Mouse (Mus musculus) hindbrain, embryonic 14.5 days (tissue): ENCODE measurements at regions not wholly inside any gene's neighbourhood (a gene's known extent, or its start where the extent isn't known, plus 50 kb on each side); places are given as distances from the start of the nearest gene placed in this dataset.
A peak's percentile ranks its signal among the peaks of the same experiment; 100 is the strongest.

ENCODE experiments used
- ATAC-seq: fragments of 200-750 bp; cut with Nextera tagmentation; 2 replicates; pipeline ENCODE4 v1.8.0; 2017; ENCODE audit warnings: moderate number of reproducible peaks, mild to moderate bottlenecking, moderate TSS enrichment, moderate library complexity; ENCODE audit not compliant: low FRiP score
- DNase-seq: peaks from one replicate; pipeline ENCODE4 v3.0.0-alpha.2; 2015; ENCODE audit warnings: low spot score
- H3K27ac ChIP-seq: fragments of 300-500 bp; sonication (generic); 2 replicates; pipeline ENCODE4 v1.5.1; 2014; ENCODE audit warnings: mild to moderate bottlenecking, moderate library complexity
- H3K27me3 ChIP-seq: fragments of 300-500 bp; sonication (generic); 2 replicates; pipeline ENCODE4 v1.6.1; 2014; ENCODE audit warnings: mild to moderate bottlenecking, low read length, mixed read lengths; ENCODE audit not compliant: control insufficient read depth, insufficient read depth
- H3K36me3 ChIP-seq: fragments of 300-500 bp; sonication (generic); replicated peaks from 2 replicates; pipeline ENCODE4 v1.6.1; 2014; ENCODE audit not compliant: control insufficient read depth, insufficient read depth
- H3K4me1 ChIP-seq: fragments of 300-500 bp; sonication (generic); replicated peaks from 2 replicates; pipeline ENCODE4 v1.6.1; 2014; ENCODE audit warnings: antibody characterized with exemption, low read length, mixed read lengths; ENCODE audit not compliant: control insufficient read depth, insufficient read depth
- H3K4me2 ChIP-seq: fragments of 300-500 bp; sonication (generic); replicated peaks from 2 replicates; pipeline ENCODE4 v1.6.1; 2014; ENCODE audit warnings: mild to moderate bottlenecking, moderate library complexity
- H3K4me3 ChIP-seq: fragments of 300-500 bp; sonication (generic); replicated peaks from 2 replicates; pipeline ENCODE4 v1.5.1; 2014; ENCODE audit warnings: mild to moderate bottlenecking, low read length
- H3K9ac ChIP-seq: fragments of 300-500 bp; sonication (generic); 2 replicates; pipeline ENCODE4 v1.6.1; 2014
- H3K9me3 ChIP-seq: fragments of 300-500 bp; sonication (generic); 2 replicates; pipeline ENCODE4 v1.6.1; 2016; ENCODE audit warnings: low read length; ENCODE audit not compliant: control insufficient read depth
- WGBS: fragments of 180-500 bp; shearing (Covaris S2); extraction: QIAGEN DNeasy Blood & Tissue Kit; methylation state at CpG from one replicate; pipeline ENCODE4 v1.1.7; 2014; 5-methylcytosine and 5-hydroxymethylcytosine counted together

- no peak overlapping the region for H3K27ac ChIP-seq
- H3K4me3 ChIP-seq, result no peak overlapping the region
- no peak overlapping the region for H3K9ac ChIP-seq
- H3K9me3 ChIP-seq, result no peaks in the 10 kb centered on the region
- H3K4me2 ChIP-seq, result no peak overlapping the region
- DNase-seq (peak; percentile 83), ATAC-seq (peak; percentile 77; the same call in 1 of the 2 replicates)
- no peaks in the 10 kb centered on the region for H3K36me3 ChIP-seq
- H3K4me1 ChIP-seq, result no peaks in the 10 kb centered on the region
- WGBS, result 28% methylated on average over 4 of the region's 4 CpGs
- no peaks in the 10 kb centered on the region for H3K27me3 ChIP-seq
Measured at GRCm38 (mm10) chrX:51913247-51913646, 59.3 kb downstream of the 1700080O16Rik start.

GRCm38 (mm10) chrX:51911566-51911965 lies 61.0 kb downstream of the 1700080O16Rik start:
- ATAC-seq, result no peak
- H3K4me3 ChIP-seq, result no peak overlapping the region
- 39% methylated on average over 1 of the region's 1 CpGs for WGBS
- no peaks in the 10 kb centered on the region for H3K9me3 ChIP-seq
- no peak overlapping the region for H3K27ac ChIP-seq
- H3K27me3 ChIP-seq, result no peaks in the 10 kb centered on the region
- H3K9ac ChIP-seq, result no peak overlapping the region
- DNase-seq, result no peak
- no peaks in the 10 kb centered on the region for H3K4me1 ChIP-seq
- H3K36me3 ChIP-seq, result no peaks in the 10 kb centered on the region
- no peak overlapping the region for H3K4me2 ChIP-seq

- H3K9ac ChIP-seq, result no peak overlapping the region
- H3K4me2 ChIP-seq, result no peak overlapping the region
- no peak for ATAC-seq
Measured at GRCm38 (mm10) chrX:51910576-51910975, 62.0 kb downstream of the 1700080O16Rik start.

GRCm38 (mm10) chrX:51898445-51898844 lies 74.1 kb downstream of the 1700080O16Rik start:
- no peaks in the 10 kb centered on the region for H3K36me3 ChIP-seq
- no peak overlapping the region for H3K9ac ChIP-seq
- H3K27ac ChIP-seq, result no peak overlapping the region
- DNase-seq (no peak), ATAC-seq (no peak)
- no peaks in the 10 kb centered on the region for H3K9me3 ChIP-seq
- no peak overlapping the region for H3K4me2 ChIP-seq
- no peak overlapping the region for H3K4me3 ChIP-seq
- H3K27me3 ChIP-seq, result no peaks in the 10 kb centered on the region
- no peaks in the 10 kb centered on the region for H3K4me1 ChIP-seq
- WGBS, result 83% methylated on average over 4 of the region's 4 CpGs

More at GRCm38 (mm10) chrX:51910576-51910975, 62.0 kb downstream of the 1700080O16Rik start:
- no peak for DNase-seq
- H3K27me3 ChIP-seq, result no peaks in the 10 kb centered on the region
- 66% methylated on average over 1 of the region's 1 CpGs for WGBS
- H3K27ac ChIP-seq, result no peak overlapping the region
- H3K4me3 ChIP-seq, result no peak overlapping the region
- no peaks in the 10 kb centered on the region for H3K9me3 ChIP-seq
- H3K4me1 ChIP-seq, result no peaks in the 10 kb centered on the region
- no peaks in the 10 kb centered on the region for H3K36me3 ChIP-seq

GRCm38 (mm10) chrX:51897059-51897458 lies 75.5 kb downstream of the 1700080O16Rik start:
- no peaks in the 10 kb centered on the region for H3K27me3 ChIP-seq
- H3K9me3 ChIP-seq, result no peaks in the 10 kb centered on the region
- DNase-seq (no peak), ATAC-seq (no peak)
- no peak overlapping the region for H3K27ac ChIP-seq
- H3K4me1 ChIP-seq, result no peaks in the 10 kb centered on the region
- no peak overlapping the region for H3K4me2 ChIP-seq
- H3K4me3 ChIP-seq, result no peak overlapping the region
- H3K9ac ChIP-seq, result no peak overlapping the region
- 35% methylated on average over 5 of the region's 5 CpGs for WGBS
- H3K36me3 ChIP-seq, result no peaks in the 10 kb centered on the region

- ATAC-seq (no peak), DNase-seq (no peak)
- no peak overlapping the region for H3K9ac ChIP-seq
- no peak overlapping the region for H3K4me3 ChIP-seq
- H3K27ac ChIP-seq, result no peak overlapping the region
- H3K9me3 ChIP-seq, result no peaks in the 10 kb centered on the region
- no peak overlapping the region for H3K4me2 ChIP-seq
- no peaks in the 10 kb centered on the region for H3K36me3 ChIP-seq
- H3K27me3 ChIP-seq, result no peaks in the 10 kb centered on the region
- 77% methylated on average over 10 of the region's 10 CpGs for WGBS
- no peaks in the 10 kb centered on the region for H3K4me1 ChIP-seq
Measured at GRCm38 (mm10) chrX:51895646-51896190, 76.9 kb downstream of the 1700080O16Rik start.

GRCm38 (mm10) chrX:51892716-51893115 lies 79.9 kb downstream of the 1700080O16Rik start:
- no peak for ATAC-seq
- no peak overlapping the region for H3K4me3 ChIP-seq
- no peaks in the 10 kb centered on the region for H3K36me3 ChIP-seq
- no peaks in the 10 kb centered on the region for H3K27me3 ChIP-seq
- no peak overlapping the region for H3K27ac ChIP-seq
- no peak overlapping the region for H3K4me2 ChIP-seq
- no peaks in the 10 kb centered on the region for H3K9me3 ChIP-seq
- WGBS, result 64% methylated on average over 1 of the region's 1 CpGs
- H3K4me1 ChIP-seq, result no peaks in the 10 kb centered on the region
- no peak for DNase-seq
- H3K9ac ChIP-seq, result no peak overlapping the region

- Histone ChIP-seq H3K9me3 (no peaks in the 10 kb centered on the region), H3K36me3 (no peaks in the 10 kb centered on the region), H3K4me3 (no peak overlapping the region), H3K27ac (no peak overlapping the region), H3K4me2 (no peak overlapping the region), H3K9ac (no peak overlapping the region), H3K4me1 (no peaks in the 10 kb centered on the region), H3K27me3 (no peaks in the 10 kb centered on the region)
- DNase-seq (no peak), ATAC-seq (no peak)
- 82% methylated on average over 5 of the region's 5 CpGs for WGBS
Measured at GRCm38 (mm10) chrX:51886129-51886528, 85.1 kb upstream of the Usp26 start.
